Mouse (Mus musculus) megakaryocyte-erythroid progenitor cell, adult 5-6 weeks (primary cell): ENCODE measurements around the gene Fxyd7. TPM values are rescaled to one million over a fixed set of nuclear protein-coding genes. Genes with fewer than 3 reads are reported as not detected.

Experiments
- ATAC-seq: replicated peaks from 2 replicates; pipeline ENCODE4 v1.8.0; 2016; ENCODE audit warnings: mild to moderate bottlenecking, inconsistent platforms; ENCODE audit not compliant: severe bottlenecking, poor library complexity, low FRiP score, low TSS enrichment
- total RNA-seq, 2 experiments: library from RNA; stranded (forward) in 1 of 2; stranded (reverse) in 1 of 2; fragments of 200-1000, 215-1000 nt in 1 of 2; fragments of >200 nt in 1 of 2; fragmentation: Nextera tagmentation in 1 of 2; gene quantifications; 2 replicates each; pipeline ENCODE4 v1.2.3; 2014 to 2017

Fxyd7 gene
- total RNA-seq, 2 experiments from 2014 or later: not detected

GRCm38 (mm10) chr7:31031731-31032130 is 19.5 kb downstream of the Fxyd7 start:
- no peak for ATAC-seq

GRCm38 (mm10) chr7:31030717-31031116 is 20.6 kb downstream of the Fxyd7 start:
- no peak for ATAC-seq

DNA sequence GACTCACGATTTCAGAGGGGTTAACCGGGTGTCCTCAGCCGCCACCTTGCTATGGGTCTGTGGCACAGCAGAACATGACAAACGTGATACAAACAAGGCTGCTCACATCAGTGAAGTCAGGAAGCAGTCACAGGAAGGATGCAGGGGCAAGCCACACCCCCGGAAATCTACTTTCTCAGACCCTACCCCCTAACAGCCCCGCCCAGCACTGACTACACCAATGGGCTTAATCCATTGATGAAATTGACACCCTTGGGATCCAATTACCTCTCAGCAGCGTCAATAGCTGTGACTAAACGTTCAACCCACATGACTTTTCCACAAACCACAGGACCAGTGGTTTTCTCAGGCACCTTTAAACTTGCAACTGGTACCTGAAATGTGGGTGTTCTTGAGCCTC is 22.7 kb downstream of the Fxyd7 start:
- ATAC-seq: no peak

DNA sequence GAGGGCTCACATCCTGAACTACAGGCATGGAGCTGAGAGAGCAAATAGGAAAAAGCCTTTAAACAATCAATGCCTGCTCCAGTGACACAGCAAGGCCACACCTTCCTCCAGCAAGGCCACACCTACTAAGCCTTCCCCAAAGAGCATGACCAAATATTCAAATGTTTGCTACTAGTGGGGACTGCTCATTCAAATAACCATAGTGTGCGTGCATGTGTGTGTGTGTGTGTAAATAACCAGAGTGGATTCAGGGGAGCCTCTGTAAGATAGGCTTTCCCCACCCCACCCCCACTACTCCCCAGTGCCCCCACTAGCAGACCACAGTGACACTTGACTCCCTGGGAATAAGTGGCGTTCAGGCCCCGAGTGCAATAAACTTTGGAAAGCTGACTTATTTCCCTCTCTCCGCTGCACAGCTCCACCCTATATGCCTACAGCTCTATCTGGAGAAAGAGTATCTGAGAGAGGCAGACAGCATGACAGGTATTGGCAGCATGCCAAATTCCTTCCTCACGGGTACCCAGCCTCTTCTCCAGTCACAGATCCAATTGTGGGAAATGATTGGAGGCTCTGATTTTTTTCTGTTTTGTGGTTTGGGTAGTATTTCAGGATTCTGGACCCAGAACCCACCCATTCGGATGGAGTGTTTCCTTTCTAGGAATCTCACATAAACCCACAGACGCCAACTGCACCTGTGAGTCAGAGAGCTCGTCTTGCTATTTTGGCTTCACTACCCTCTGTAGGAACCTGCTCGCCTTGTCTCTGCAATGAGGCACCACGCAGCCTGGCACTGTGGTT is 34.0 kb downstream of the Fxyd7 start:
- peak; percentile 52; the same call in 1 of the 2 replicates for ATAC-seq

GRCm38 (mm10) chr7:31012971-31013370 is 38.3 kb downstream of the Fxyd7 start:
- ATAC-seq: no peak

GRCm38 (mm10) chr7:31008889-31009288 is 42.4 kb downstream of the Fxyd7 start:
- no peak for ATAC-seq

DNA sequence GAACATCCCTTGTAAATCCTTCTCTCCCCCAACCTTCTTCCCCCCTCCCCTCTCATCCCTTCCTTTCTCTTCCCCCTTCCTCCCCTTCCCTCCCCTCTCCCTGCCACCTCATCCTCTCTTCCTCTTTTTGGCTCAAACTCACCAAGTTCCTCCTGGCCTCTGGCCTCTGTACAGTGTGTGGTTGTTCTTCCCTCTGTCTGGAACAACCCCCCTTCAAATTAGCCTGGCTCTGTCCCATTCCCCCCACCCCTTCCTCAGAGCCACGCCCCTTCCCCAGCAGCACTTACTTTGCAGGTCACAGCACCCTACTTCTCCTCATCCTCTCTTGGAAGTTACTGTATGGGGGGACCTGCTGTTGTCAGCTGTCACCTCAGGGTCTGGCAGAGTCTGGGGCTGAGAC is 43.1 kb downstream of the Fxyd7 start:
- ATAC-seq: no peak

GRCm38 (mm10) chr7:31007775-31008174 is 43.5 kb downstream of the Fxyd7 start:
- no peak for ATAC-seq

GRCm38 (mm10) chr7:31002650-31003049 is 48.6 kb downstream of the Fxyd7 start:
- ATAC-seq: peak; percentile 41; the same call in 1 of the 2 replicates

- 0 out of 2 replicates have a peak, but pooled peaks have one; percentile 34 for ATAC-seq
Observed at GRCm38 (mm10) chr7:31000505-31001020, 50.7 kb downstream of the Fxyd7 start.

DNA sequence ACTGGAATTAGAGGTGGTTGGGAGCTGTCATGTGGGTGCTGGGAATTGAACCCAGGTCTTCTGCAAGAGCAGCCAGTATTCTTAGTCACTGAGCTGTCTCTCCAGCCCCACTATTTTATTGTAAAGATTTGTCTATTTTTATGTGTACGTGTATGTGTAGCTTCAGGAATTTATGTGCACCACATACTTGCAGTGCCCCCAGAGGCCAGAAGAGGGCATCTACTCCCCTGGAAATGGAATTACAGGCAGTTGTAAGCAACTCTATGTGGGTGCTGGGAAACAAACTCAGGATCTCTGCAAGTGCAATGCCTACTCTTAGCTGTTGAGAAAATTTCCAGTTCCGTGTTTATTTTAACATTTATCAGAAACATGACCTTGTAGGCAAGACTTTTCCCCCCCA is 54.8 kb downstream of the Fxyd7 start:
- ATAC-seq: no peak

DNA sequence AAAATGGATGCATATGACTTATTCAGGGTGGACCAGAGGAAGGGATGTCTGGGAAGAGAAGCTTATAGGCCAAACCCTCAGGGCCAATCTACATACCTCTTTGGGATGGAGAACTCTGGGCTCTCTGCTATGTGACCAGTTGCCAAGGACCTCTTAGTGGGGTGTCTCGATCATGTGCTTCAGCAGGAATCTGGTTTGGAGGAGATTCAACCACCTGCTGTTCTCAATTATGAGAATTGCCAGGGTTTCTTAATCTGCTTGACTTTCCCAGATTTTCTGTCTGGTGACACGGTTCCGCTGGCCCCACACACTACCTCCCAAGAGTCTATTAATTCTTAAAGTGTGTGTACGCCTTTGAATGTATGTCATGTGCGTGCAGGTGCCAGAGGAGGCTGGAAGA is 57.3 kb downstream of the Fxyd7 start:
- no peak for ATAC-seq

Other genes starting within 250 kb of the Fxyd7 start
- 0.20 and 1.1 TPM in 2 replicates for gene Ffar2, start 227.7 kb downstream of the Fxyd7 start, total RNA-seq (2014; fragmentation: Nextera tagmentation)
- gene Ffar2, start 227.7 kb downstream of the Fxyd7 start, total RNA-seq (2017): 1.7 and 12.6 TPM in 2 replicates
- not detected in 2 replicates for gene Ffar3, start 195.3 kb downstream of the Fxyd7 start, total RNA-seq (2014; fragmentation: Nextera tagmentation)
- not detected in 2 replicates for gene Ffar3, start 195.3 kb downstream of the Fxyd7 start, total RNA-seq (2017)
- 0.24 TPM in 1 of 2 replicates, not detected in the other for gene Ffar1, start 189.9 kb downstream of the Fxyd7 start, total RNA-seq (2014; fragmentation: Nextera tagmentation)
- not detected in 2 replicates for gene Ffar1, start 189.9 kb downstream of the Fxyd7 start, total RNA-seq (2017)
- 4.0 and 8.6 TPM in 2 replicates for gene Cd22, start 171.1 kb downstream of the Fxyd7 start, total RNA-seq (2014; fragmentation: Nextera tagmentation)
- gene Cd22, start 171.1 kb downstream of the Fxyd7 start, total RNA-seq (2017): 0.27 TPM in 1 of 2 replicates, not detected in the other
- 0.83 TPM in 1 of 2 replicates, not detected in the other for gene Mag, start 136.6 kb downstream of the Fxyd7 start, total RNA-seq (2014; fragmentation: Nextera tagmentation)
- gene Mag, start 136.6 kb downstream of the Fxyd7 start, total RNA-seq (2017): not detected in 2 replicates
- gene Hamp2, start 126.8 kb downstream of the Fxyd7 start, total RNA-seq (2014; fragmentation: Nextera tagmentation): not detected in 2 replicates
- not detected in 2 replicates for gene Hamp2, start 126.8 kb downstream of the Fxyd7 start, total RNA-seq (2017)
- gene Hamp, start 107.4 kb downstream of the Fxyd7 start, total RNA-seq (2014; fragmentation: Nextera tagmentation): not detected in 2 replicates
- not detected in 2 replicates for gene Hamp, start 107.4 kb downstream of the Fxyd7 start, total RNA-seq (2017)
- 56.5 and 84.3 TPM in 2 replicates for gene Usf2, start 94.7 kb downstream of the Fxyd7 start, total RNA-seq (2014; fragmentation: Nextera tagmentation)
- 71.7 and 126 TPM in 2 replicates for gene Usf2, start 94.7 kb downstream of the Fxyd7 start, total RNA-seq (2017)
- not detected in 2 replicates for gene Lsr, start 78.0 kb downstream of the Fxyd7 start, total RNA-seq (2014; fragmentation: Nextera tagmentation)
- gene Lsr, start 78.0 kb downstream of the Fxyd7 start, total RNA-seq (2017): 0.11 and 0.99 TPM in 2 replicates
- gene Fam187b, start 77.7 kb downstream of the Fxyd7 start, total RNA-seq (2014; fragmentation: Nextera tagmentation): not detected in 2 replicates
- not detected in 2 replicates for gene Fam187b, start 77.7 kb downstream of the Fxyd7 start, total RNA-seq (2017)
- 27.6 and 29.5 TPM in 2 replicates for gene Fxyd5, start 9.0 kb downstream of the Fxyd7 start, total RNA-seq (2014; fragmentation: Nextera tagmentation)
- 41.7 and 47.6 TPM in 2 replicates for gene Fxyd5, start 9.0 kb downstream of the Fxyd7 start, total RNA-seq (2017)
- not detected in 2 replicates for gene Fxyd1, start 5.7 kb upstream of the Fxyd7 start, total RNA-seq (2014; fragmentation: Nextera tagmentation)
- not detected in 2 replicates for gene Fxyd1, start 5.7 kb upstream of the Fxyd7 start, total RNA-seq (2017)
- gene Lgi4, start 7.9 kb upstream of the Fxyd7 start, total RNA-seq (2014; fragmentation: Nextera tagmentation): not detected in 2 replicates
- gene Lgi4, start 7.9 kb upstream of the Fxyd7 start, total RNA-seq (2017): not detected in 2 replicates
- gene Fxyd3, start 25.2 kb upstream of the Fxyd7 start, total RNA-seq (2014; fragmentation: Nextera tagmentation): not detected in 2 replicates
- not detected in 2 replicates for gene Fxyd3, start 25.2 kb upstream of the Fxyd7 start, total RNA-seq (2017)
- 103 and 201 TPM in 2 replicates for gene Hpn, start 63.8 kb upstream of the Fxyd7 start, total RNA-seq (2014; fragmentation: Nextera tagmentation)
- gene Hpn, start 63.8 kb upstream of the Fxyd7 start, total RNA-seq (2017): 28.3 and 32.3 TPM in 2 replicates
- gene Scn1b, start 75.5 kb upstream of the Fxyd7 start, total RNA-seq (2014; fragmentation: Nextera tagmentation): 0.64 TPM in 1 of 2 replicates, not detected in the other
- 1.4 TPM in 1 of 2 replicates, not detected in the other for gene Scn1b, start 75.5 kb upstream of the Fxyd7 start, total RNA-seq (2017)
- 75.2 and 78.4 TPM in 2 replicates for gene Gramd1a, start 104.4 kb upstream of the Fxyd7 start, total RNA-seq (2014; fragmentation: Nextera tagmentation)
- 19.2 and 29.6 TPM in 2 replicates for gene Gramd1a, start 104.4 kb upstream of the Fxyd7 start, total RNA-seq (2017)
- not detected in 2 replicates for gene Scgb2b2, start 239.0 kb upstream of the Fxyd7 start, total RNA-seq (2014; fragmentation: Nextera tagmentation)
- gene Scgb2b2, start 239.0 kb upstream of the Fxyd7 start, total RNA-seq (2017): not detected in 2 replicates
- not detected in 2 replicates for gene Scgb1b2, start 240.4 kb upstream of the Fxyd7 start, total RNA-seq (2014; fragmentation: Nextera tagmentation)
- not detected in 2 replicates for gene Scgb1b2, start 240.4 kb upstream of the Fxyd7 start, total RNA-seq (2017)